Mouse (Mus musculus) liver, postnatal 0 days (tissue): ENCODE measurements around the gene Ugt3a1. TPM values are rescaled to one million over a fixed set of nuclear protein-coding genes. Genes with fewer than 3 reads are reported as not detected.

ENCODE experiments used
- ATAC-seq: fragments of 200-750 bp; cut with Nextera tagmentation; 2 replicates; pipeline ENCODE4 v1.8.0; 2017; ENCODE audit warnings: mild to moderate bottlenecking, moderate library complexity
- DNase-seq: peaks from one replicate; pipeline ENCODE4 v3.0.0-alpha.2; 2016
- H3K27ac ChIP-seq: fragments of 300-500 bp; sonication (generic); 2 replicates; pipeline ENCODE4 v1.5.1; 2014; ENCODE audit warnings: antibody characterized with exemption, moderate library complexity, mild to moderate bottlenecking, low read depth
- H3K27me3 ChIP-seq: fragments of 300-500 bp; sonication (generic); 2 replicates; pipeline ENCODE4 v1.6.1; 2014; ENCODE audit warnings: low read length, control low read depth, mixed read lengths; ENCODE audit not compliant: insufficient read depth
- H3K36me3 ChIP-seq: fragments of 300-500 bp; sonication (generic); replicated peaks from 2 replicates; pipeline ENCODE4 v1.6.1; 2014; ENCODE audit warnings: mild to moderate bottlenecking, control low read depth, low read length, moderate library complexity, mixed read lengths; ENCODE audit not compliant: insufficient read depth
- H3K4me1 ChIP-seq: fragments of 300-500 bp; sonication (generic); 2 replicates; pipeline ENCODE4 v1.6.1; 2014; ENCODE audit warnings: antibody characterized with exemption, mild to moderate bottlenecking, control low read depth; ENCODE audit not compliant: insufficient read depth
- H3K4me2 ChIP-seq: fragments of 300-500 bp; sonication (generic); 2 replicates; pipeline ENCODE4 v1.6.1; 2014; ENCODE audit warnings: low read depth, mild to moderate bottlenecking, low read length, moderate library complexity, mixed read lengths
- H3K4me3 ChIP-seq: fragments of 300-500 bp; sonication (generic); 2 replicates; pipeline ENCODE4 v1.5.1; 2014; ENCODE audit warnings: low read depth, low read length
- H3K9ac ChIP-seq: fragments of 300-500 bp; sonication (generic); replicated peaks from 2 replicates; pipeline ENCODE4 v1.6.1; 2014; ENCODE audit warnings: mild to moderate bottlenecking, moderate library complexity
- H3K9me3 ChIP-seq: fragments of 300-500 bp; sonication (generic); 2 replicates; pipeline ENCODE4 v1.6.1; 2016; ENCODE audit warnings: mild to moderate bottlenecking, control low read depth, low read length, mixed read lengths
- CTCF ChIP-seq: sonication (generic); IDR thresholded peaks from 2 replicates; pipeline ENCODE4 v1.5.1; 2016; ENCODE audit warnings: antibody characterized with exemption, low read depth
- EP300 ChIP-seq: IDR thresholded peaks from 2 replicates; pipeline ENCODE4 v1.6.1; 2016; ENCODE audit warnings: antibody characterized with exemption, low read depth, mild to moderate bottlenecking
- WGBS: fragments of 180-500 bp; shearing (Covaris S2); extraction: QIAGEN DNeasy Blood & Tissue Kit; methylation state at CpG from one replicate; pipeline ENCODE4 v1.1.7; 2014; ENCODE audit not compliant: insufficient replicate concordance; 5-methylcytosine and 5-hydroxymethylcytosine counted together
- polyA plus RNA-seq: library from polyadenylated mRNA; unstranded; fragments of >200 nt; fragmentation: Nextera tagmentation; extraction: Ambion mirVana; gene quantifications from 2 replicates; pipeline ENCODE4 v1.2.1, GENCODE M21; 2015

Ugt3a1 gene
- polyA plus RNA-seq, 1 experiment from 2014 or later, result 0.94 TPM

GRCm38 (mm10) chr15:9336616-9337015, 59.9 kb downstream of the Ugt3a1 start:
- no peaks in the 10 kb centered on the region for H3K27me3 ChIP-seq
- no peak overlapping the region for H3K4me2 ChIP-seq
- H3K9ac ChIP-seq, result no peak overlapping the region
- 73% methylated on average over 3 of the region's 3 CpGs for WGBS
- no peaks in the 10 kb centered on the region for H3K36me3 ChIP-seq
- DNase-seq (no peak), ATAC-seq (no peak)
- no peaks in the 10 kb centered on the region for H3K4me1 ChIP-seq
- no peaks in the 10 kb centered on the region for H3K9me3 ChIP-seq
- no peak overlapping the region for H3K4me3 ChIP-seq
- TF ChIP-seq CTCF, result no peak
- no peak for TF ChIP-seq EP300
- H3K27ac ChIP-seq, result no peak overlapping the region

GRCm38 (mm10) chr15:9337021-9337420, 60.3 kb downstream of the Ugt3a1 start:
- DNase-seq, result no peak
- no peak for TF ChIP-seq CTCF
- TF ChIP-seq EP300, result no peak
- no peak overlapping the region for H3K9ac ChIP-seq
- H3K27ac ChIP-seq, result no peak overlapping the region
- H3K4me3 ChIP-seq, result no peak overlapping the region
- H3K9me3 ChIP-seq, result no peaks in the 10 kb centered on the region
- ATAC-seq, result no peak
- no peaks in the 10 kb centered on the region for H3K4me1 ChIP-seq
- no peak overlapping the region for H3K4me2 ChIP-seq
- 73% methylated on average over 3 of the region's 3 CpGs for WGBS
- H3K27me3 ChIP-seq, result no peaks in the 10 kb centered on the region
- no peaks in the 10 kb centered on the region for H3K36me3 ChIP-seq

- TF ChIP-seq CTCF (peak; percentile 19; the same call in 1 of the 2 replicates), EP300 (no peak)
- WGBS, result 42% methylated on average over 3 of the region's 3 CpGs
- no peaks in the 10 kb centered on the region for H3K9me3 ChIP-seq
Observed at GRCm38 (mm10) chr15:9348739-9349138, 72.1 kb downstream of the Ugt3a1 start.

GRCm38 (mm10) chr15:9362801-9363200, 86.1 kb downstream of the Ugt3a1 start:
- no peak overlapping the region for H3K4me3 ChIP-seq
- no peak for DNase-seq
- no peak overlapping the region for H3K9ac ChIP-seq
- H3K27me3 ChIP-seq, result no peaks in the 10 kb centered on the region
- H3K4me2 ChIP-seq, result no peak overlapping the region
- H3K36me3 ChIP-seq, result no peaks in the 10 kb centered on the region
- no peak for ATAC-seq
- no peak overlapping the region for H3K27ac ChIP-seq
- H3K4me1 ChIP-seq, result no peaks in the 10 kb centered on the region
- no peaks in the 10 kb centered on the region for H3K9me3 ChIP-seq
- WGBS, result 63% methylated on average over 2 of the region's 2 CpGs
- no peak for TF ChIP-seq EP300
- TF ChIP-seq CTCF, result peak; percentile 45

More at GRCm38 (mm10) chr15:9348739-9349138, 72.1 kb downstream of the Ugt3a1 start:
- no peak for ATAC-seq
- DNase-seq, result no peak
- no peaks in the 10 kb centered on the region for H3K36me3 ChIP-seq
- no peak overlapping the region for H3K4me2 ChIP-seq
- H3K27me3 ChIP-seq, result no peaks in the 10 kb centered on the region
- H3K4me1 ChIP-seq, result no peaks in the 10 kb centered on the region
- no peak overlapping the region for H3K4me3 ChIP-seq
- no peak overlapping the region for H3K9ac ChIP-seq
- no peak overlapping the region for H3K27ac ChIP-seq

Other genes with a start within 250 kb of the Ugt3a1 start
- 57.6 and 59.0 TPM in 2 replicates for gene Nadk2, start 205.6 kb upstream of the Ugt3a1 start, polyA plus RNA-seq
- gene Lmbrd2, start 136.3 kb upstream of the Ugt3a1 start, polyA plus RNA-seq, result 1.5 and 1.8 TPM in 2 replicates
- gene Skp2, start 121.5 kb upstream of the Ugt3a1 start, polyA plus RNA-seq, result 6.0 and 6.4 TPM in 2 replicates
- gene Ugt3a2, start 58.7 kb downstream of the Ugt3a1 start, polyA plus RNA-seq, result 8.3 and 9.8 TPM in 2 replicates
- gene Capsl, start 159.1 kb downstream of the Ugt3a1 start, polyA plus RNA-seq, result 0.65 and 1.1 TPM in 2 replicates